Mouse (Mus musculus) duodenum, adult 2 months (tissue): ENCODE measurements around the gene Cdk2. TPM values are rescaled to one million over a fixed set of nuclear protein-coding genes. Genes with fewer than 3 reads are reported as not detected.

Source experiments
- polyA plus RNA-seq: library from polyadenylated mRNA; depleted of rRNA; stranded (reverse); fragments of >200 nt; gene quantifications from 2 replicates; pipeline ENCODE4 v1.2.3, GENCODE M21; 2012; ENCODE audit warnings: low replicate concordance; rRNA removed

The Cdk2 gene
- polyA plus RNA-seq = 4.6 and 8.6 TPM in 2 replicates

GRCm38 (mm10) chr10:128704491-128705316 is at the start of gene Cdk2:
Cdk2 (minus strand) TSS chr10:128705031.

GRCm38 (mm10) chr10:128747646-128748251 is 42.9 kb upstream of the Cdk2 start, which contains the start of gene Pym1:
Pym1 (plus strand) TSS chr10:128747889.

GRCm38 (mm10) chr10:128744680-128745601 is 40.1 kb upstream of the Cdk2 start, which contains the start of gene Dgka:
Dgka (minus strand) TSS chr10:128744855.

GRCm38 (mm10) chr10:128703895-128704294 is 936 bp downstream of the Cdk2 start, which contains the start of gene Pmel:
Pmel (plus strand) TSS chr10:128704195.

GRCm38 (mm10) chr10:128695992-128696807 is 8.6 kb downstream of the Cdk2 start, which contains the start of gene Rab5b:
Rab5b (minus strand) TSS chr10:128696264.

GRCm38 (mm10) chr10:128673763-128674468 is 30.9 kb downstream of the Cdk2 start, which contains the start of gene Suox:
Suox (minus strand) TSS chr10:128674073.

Other genes with a start within 250 kb of the Cdk2 start
- 59.9 and 73.0 TPM in 2 replicates for gene Smarcc2, start 245.8 kb downstream of the Cdk2 start, polyA plus RNA-seq
- gene Myl6, start 210.9 kb downstream of the Cdk2 start, polyA plus RNA-seq = 505 and 720 TPM in 2 replicates
- gene Myl6b, start 206.3 kb downstream of the Cdk2 start, polyA plus RNA-seq = 1.4 and 1.8 TPM in 2 replicates
- 22.7 and 25.3 TPM in 2 replicates for gene Esyt1, start 179.2 kb downstream of the Cdk2 start, polyA plus RNA-seq
- gene Zc3h10, start 157.3 kb downstream of the Cdk2 start, polyA plus RNA-seq = 12.1 and 13.9 TPM in 2 replicates
- gene Rpl41, start 155.7 kb downstream of the Cdk2 start, polyA plus RNA-seq = 1,592 and 1,915 TPM in 2 replicates
- 4.9 and 9.0 TPM in 2 replicates for gene Pa2g4, start 139.0 kb downstream of the Cdk2 start, polyA plus RNA-seq
- gene Erbb3, start 115.4 kb downstream of the Cdk2 start, polyA plus RNA-seq = 45.3 and 63.8 TPM in 2 replicates
- 885 and 900 TPM in 2 replicates for gene Rps26, start 78.3 kb downstream of the Cdk2 start, polyA plus RNA-seq
- 0.74 and 1.6 TPM in 2 replicates for gene Ikzf4, start 59.0 kb downstream of the Cdk2 start, polyA plus RNA-seq
- gene Suox, start 31.0 kb downstream of the Cdk2 start, polyA plus RNA-seq = 3.8 and 12.6 TPM in 2 replicates
- gene Rab5b, start 8.8 kb downstream of the Cdk2 start, polyA plus RNA-seq = 21.5 and 28.1 TPM in 2 replicates
- 1.1 and 2.5 TPM in 2 replicates for gene Pmel, start 836 bp downstream of the Cdk2 start, polyA plus RNA-seq
- gene Dgka, start 39.8 kb upstream of the Cdk2 start, polyA plus RNA-seq = 34.6 and 50.5 TPM in 2 replicates
- gene Pym1, start 42.9 kb upstream of the Cdk2 start, polyA plus RNA-seq = 16.5 and 19.9 TPM in 2 replicates
- gene Mmp19, start 85.9 kb upstream of the Cdk2 start, polyA plus RNA-seq = 0.55 and 1.0 TPM in 2 replicates
- 7.2 and 12.6 TPM in 2 replicates for gene Dnajc14, start 99.0 kb upstream of the Cdk2 start, polyA plus RNA-seq
- 7.6 and 10.1 TPM in 2 replicates for gene Tmem198b, start 99.3 kb upstream of the Cdk2 start, polyA plus RNA-seq
- 0.52 and 0.97 TPM in 2 replicates for gene Sarnp, start 112.3 kb upstream of the Cdk2 start, polyA plus RNA-seq
- 47.6 and 49.5 TPM in 2 replicates for gene Ormdl2, start 116.6 kb upstream of the Cdk2 start, polyA plus RNA-seq
- 0.36 and 0.58 TPM in 2 replicates for gene Gdf11, start 186.7 kb upstream of the Cdk2 start, polyA plus RNA-seq
- 52.9 and 71.0 TPM in 2 replicates for gene Cd63, start 196.0 kb upstream of the Cdk2 start, polyA plus RNA-seq
- 32.9 and 39.5 TPM in 2 replicates for gene Rdh5, start 217.9 kb upstream of the Cdk2 start, polyA plus RNA-seq
- 74.1 and 80.1 TPM in 2 replicates for gene Bloc1s1, start 219.0 kb upstream of the Cdk2 start, polyA plus RNA-seq
- gene Itga7, start 228.8 kb upstream of the Cdk2 start, polyA plus RNA-seq = 10.0 and 17.7 TPM in 2 replicates